Mouse (Mus musculus): ENCODE results near the gene Lrrc46. TPM values are rescaled to one million over a fixed set of nuclear protein-coding genes. Genes with fewer than 3 reads are reported as not detected.

Lrrc46 gene
- total and polyA plus RNA-seq, 2 experiments from 2014 or later = 0.53 to 0.80 TPM

DNA sequence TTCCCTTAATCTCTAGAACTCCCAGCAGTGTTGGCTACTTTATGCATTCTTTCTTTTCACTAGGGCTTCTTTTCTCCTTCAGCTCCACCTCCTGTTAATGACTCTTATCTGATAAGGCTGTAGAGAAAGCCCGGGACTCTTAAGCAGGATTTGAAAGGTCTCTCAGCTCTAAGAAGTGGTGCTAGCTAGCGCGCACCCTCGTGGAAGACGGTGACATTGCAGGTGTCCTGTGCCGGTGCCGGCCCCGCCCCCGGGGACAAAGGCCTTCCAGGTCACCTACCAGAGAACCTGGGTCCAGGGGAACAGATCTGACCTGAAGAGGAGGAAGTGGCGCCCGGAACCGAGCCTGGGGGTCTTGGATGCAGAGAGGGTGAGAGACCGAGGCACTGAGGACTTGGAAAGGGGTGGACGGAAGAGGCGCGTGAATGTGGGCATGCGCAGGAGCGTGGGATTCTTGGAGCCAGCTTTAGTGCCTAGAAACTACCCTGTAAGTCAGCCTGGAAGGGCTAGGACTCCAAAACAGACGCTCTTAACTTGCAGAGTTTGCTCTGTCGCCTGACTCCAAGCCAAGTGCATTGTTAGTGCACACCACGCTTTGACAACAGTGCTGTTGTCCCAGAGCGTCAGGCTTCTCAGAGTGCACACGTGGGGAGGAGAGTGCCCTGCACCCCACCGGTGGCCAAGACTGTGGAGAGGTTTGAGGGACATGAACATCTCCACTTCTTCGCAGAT, 11.4 kb downstream of the Lrrc46 start, which contains the start of gene Scrn2:
Gene Scrn2 (plus strand): TSS at position 253 of the 732 bp plus-strand sequence.
- peak within 1 kb of the TSS; percentile 53 for H3K27ac ChIP-seq (ENCODE audit: low read depth)
- H3K9ac ChIP-seq (replicated peaks; ENCODE audit: low read depth, low read length) = peak within 1 kb of the TSS; percentile 60
- H3K27me3 ChIP-seq (ENCODE audit: control insufficient read depth, insufficient read depth, low read length) = peaks cover 8% of the 10 kb centered on the region
- peak within 1 kb of the TSS; percentile 74 for H3K4me3 ChIP-seq (ENCODE audit: low read depth, low read length)
- peak; percentile 77 for ATAC-seq (ENCODE audit: insufficient read depth, low read depth)
- H3K4me1 ChIP-seq (ENCODE audit: control insufficient read depth, insufficient read depth) = peaks cover 13% of the 10 kb centered on the region; the same call in 1 of the 2 replicates
- TF ChIP-seq CTCF (IDR thresholded peaks at IDR 0.05; ENCODE audit: low read depth) = peak; percentile 80
- TF ChIP-seq EP300 (IDR thresholded peaks at IDR 0.05; ENCODE audit: low read depth) = no peak
- no peaks in the 10 kb centered on the region for H3K9me3 ChIP-seq (replicated peaks; ENCODE audit: control insufficient read depth, low read length)
- H3K36me3 ChIP-seq (replicated peaks; ENCODE audit: control insufficient read depth, insufficient read depth, low read length) = peaks cover 13% of the 10 kb centered on the region
- H3K4me2 ChIP-seq (ENCODE audit: low read depth, low read length) = peak within 1 kb of the TSS; percentile 78
- peak; percentile 76 for DNase-seq (ENCODE audit: low spot score)
- WGBS = 2% methylated on average over 25 of the region's 25 CpGs

DNA sequence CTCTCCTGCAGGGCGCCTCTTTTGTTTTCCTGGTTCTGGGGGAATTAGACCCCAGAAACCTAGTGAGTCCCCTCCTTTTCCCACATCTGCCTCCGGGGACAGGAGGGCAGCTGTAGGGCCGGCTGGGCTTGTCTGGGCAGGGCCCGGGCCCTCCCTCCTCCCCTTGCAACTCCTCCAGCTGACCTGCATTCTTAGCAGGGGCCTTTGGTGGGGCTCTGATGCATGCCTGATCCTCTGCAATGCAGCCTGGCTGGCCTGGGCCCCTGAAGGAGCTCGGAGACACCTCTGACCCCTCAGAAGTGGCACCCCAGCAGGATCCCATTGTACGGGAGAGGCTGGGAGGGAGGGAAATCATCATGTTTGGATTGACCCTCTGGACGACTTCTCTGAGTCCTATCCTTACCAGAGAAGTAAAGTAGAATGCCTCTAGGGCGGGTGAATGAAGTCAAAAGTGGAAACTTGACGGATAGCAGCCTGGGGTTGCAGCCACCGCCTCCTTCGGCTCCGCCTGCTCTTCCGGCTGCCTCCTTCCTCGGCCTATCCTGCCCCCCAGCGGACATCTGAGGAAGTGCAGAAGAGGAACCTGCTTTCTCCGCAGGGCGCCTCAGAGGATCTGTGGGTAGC, 15.4 kb downstream of the Lrrc46 start:
- peak overlapping the region; percentile 34 for H3K4me3 ChIP-seq (ENCODE audit: low read depth, low read length)
- WGBS = 5% methylated on average over 17 of the region's 17 CpGs
- no peaks in the 10 kb centered on the region for H3K9me3 ChIP-seq (replicated peaks; ENCODE audit: control insufficient read depth, low read length)
- peaks cover 46% of the 10 kb centered on the region for H3K27me3 ChIP-seq (ENCODE audit: control insufficient read depth, insufficient read depth, low read length)
- peak overlapping the region; percentile 33 for H3K9ac ChIP-seq (replicated peaks; ENCODE audit: low read depth, low read length)
- peak overlapping the region; percentile 64 for H3K4me2 ChIP-seq (ENCODE audit: low read depth, low read length)
- TF ChIP-seq EP300 (IDR thresholded peaks at IDR 0.05; ENCODE audit: low read depth) = no peak
- peak; percentile 96 for TF ChIP-seq CTCF (IDR thresholded peaks at IDR 0.05; ENCODE audit: low read depth)
- no peaks in the 10 kb centered on the region for H3K36me3 ChIP-seq (replicated peaks; ENCODE audit: control insufficient read depth, insufficient read depth, low read length)
- H3K4me1 ChIP-seq (ENCODE audit: control insufficient read depth, insufficient read depth) = peaks cover 13% of the 10 kb centered on the region; the same call in 1 of the 2 replicates
- DNase-seq (ENCODE audit: low spot score) = peak; percentile 88
- peak; percentile 13; the same call in 1 of the 2 replicates for ATAC-seq (ENCODE audit: insufficient read depth, low read depth)
- peak overlapping the region; percentile 57 for H3K27ac ChIP-seq (ENCODE audit: low read depth)

DNA sequence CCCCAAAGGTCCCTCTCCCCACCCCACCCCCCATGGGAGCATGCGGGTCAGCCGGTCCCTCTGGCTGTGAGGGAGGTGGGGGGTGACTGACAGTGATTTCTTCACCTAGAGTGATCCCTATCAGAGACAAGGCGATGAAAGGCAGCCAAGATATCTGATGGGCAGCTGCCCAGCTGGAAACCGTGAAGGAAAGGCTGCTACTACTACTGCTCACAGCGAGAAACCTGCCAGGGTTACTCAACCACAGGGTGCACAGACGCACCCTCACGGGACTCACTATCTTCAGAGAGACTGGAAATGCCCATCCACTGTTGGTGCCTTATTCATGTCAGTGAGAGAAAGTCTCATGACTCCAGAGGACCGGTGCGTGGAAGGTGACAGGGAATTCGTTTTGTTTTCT, 16.2 kb downstream of the Lrrc46 start:
- Histone ChIP-seq H3K27me3 (ENCODE audit: control insufficient read depth, insufficient read depth, low read length) (peaks cover 55% of the 10 kb centered on the region), H3K9ac (replicated peaks; ENCODE audit: low read depth, low read length) (no peak overlapping the region), H3K27ac (ENCODE audit: low read depth) (no peak overlapping the region), H3K4me2 (ENCODE audit: low read depth, low read length) (no peak overlapping the region), H3K4me1 (ENCODE audit: control insufficient read depth, insufficient read depth) (peaks cover 8% of the 10 kb centered on the region; the same call in 1 of the 2 replicates), H3K36me3 (replicated peaks; ENCODE audit: control insufficient read depth, insufficient read depth, low read length) (no peaks in the 10 kb centered on the region), H3K9me3 (replicated peaks; ENCODE audit: control insufficient read depth, low read length) (no peaks in the 10 kb centered on the region), H3K4me3 (ENCODE audit: low read depth, low read length) (no peak overlapping the region)
- 24% methylated on average over 10 of the region's 10 CpGs for WGBS
- no peak for ATAC-seq (ENCODE audit: insufficient read depth, low read depth)
- TF ChIP-seq EP300 (IDR thresholded peaks at IDR 0.05; ENCODE audit: low read depth) (no peak), CTCF (IDR thresholded peaks at IDR 0.05; ENCODE audit: low read depth) (no peak)
- DNase-seq (ENCODE audit: low spot score) = no peak

DNA sequence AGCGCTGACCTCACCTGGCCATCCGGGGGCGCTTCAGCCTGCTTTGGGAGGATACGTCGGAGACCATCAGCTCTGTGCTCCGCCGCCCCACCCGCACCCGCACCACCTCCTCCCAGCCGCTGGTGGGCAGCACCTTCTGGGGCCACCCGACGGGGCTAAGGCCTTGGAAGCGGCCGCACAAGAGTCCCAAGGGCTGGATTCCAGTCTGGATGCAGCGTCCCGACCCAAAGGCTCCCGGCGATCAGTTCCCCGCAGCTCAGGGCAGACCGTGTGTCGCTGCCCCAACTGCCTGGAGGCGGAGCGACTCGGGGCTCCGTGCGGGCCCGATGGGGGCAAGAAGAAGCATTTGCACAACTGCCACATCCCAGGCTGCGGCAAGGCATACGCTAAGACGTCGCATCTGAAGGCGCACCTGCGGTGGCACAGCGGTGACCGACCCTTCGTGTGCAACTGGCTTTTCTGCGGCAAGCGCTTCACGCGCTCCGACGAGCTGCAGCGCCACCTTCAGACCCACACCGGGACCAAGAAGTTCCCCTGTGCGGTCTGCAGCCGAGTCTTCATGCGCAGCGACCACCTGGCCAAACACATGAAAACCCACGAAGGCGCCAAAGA, 19.2 kb downstream of the Lrrc46 start:
- ATAC-seq (ENCODE audit: insufficient read depth, low read depth) = peak; percentile 75

DNA sequence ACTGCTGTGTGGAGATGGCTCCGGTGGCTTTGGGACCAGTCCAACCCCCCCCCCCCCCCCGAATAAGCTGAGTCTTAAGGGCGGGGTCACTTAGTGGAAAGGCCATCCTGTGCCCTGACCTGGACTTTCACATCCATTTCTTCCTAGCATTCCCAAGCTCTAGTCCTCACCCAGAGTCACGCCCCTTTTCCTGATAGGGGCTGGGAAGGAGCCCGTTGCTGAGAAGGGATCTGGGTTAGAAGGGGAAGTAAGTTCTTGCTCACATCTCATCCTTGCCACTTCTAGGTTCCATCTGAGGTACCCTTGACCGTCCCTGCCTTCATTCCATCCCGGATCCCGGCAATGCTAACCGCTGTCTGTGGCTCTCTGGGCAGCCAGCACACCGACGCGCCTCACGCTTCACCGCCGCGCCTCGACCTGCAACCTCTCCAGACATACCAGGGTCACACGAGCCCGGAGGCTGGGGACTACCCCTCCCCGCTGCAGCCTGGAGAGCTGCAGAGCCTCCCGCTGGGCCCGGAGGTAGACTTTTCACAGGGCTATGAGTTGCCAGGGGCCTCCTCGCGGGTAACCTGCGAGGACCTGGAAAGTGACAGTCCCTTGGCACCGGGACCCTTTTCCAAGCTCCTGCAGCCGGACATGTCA, 20.0 kb downstream of the Lrrc46 start:
- no peaks in the 10 kb centered on the region for H3K9me3 ChIP-seq (replicated peaks; ENCODE audit: control insufficient read depth, low read length)
- peak overlapping the region; percentile 88 for H3K4me2 ChIP-seq (ENCODE audit: low read depth, low read length)
- H3K27me3 ChIP-seq (ENCODE audit: control insufficient read depth, insufficient read depth, low read length) = peaks cover 89% of the 10 kb centered on the region
- TF ChIP-seq EP300 (IDR thresholded peaks at IDR 0.05; ENCODE audit: low read depth) (no peak), CTCF (IDR thresholded peaks at IDR 0.05; ENCODE audit: low read depth) (no peak)
- H3K27ac ChIP-seq (ENCODE audit: low read depth) = no peak overlapping the region
- H3K4me3 ChIP-seq (ENCODE audit: low read depth, low read length) = peak overlapping the region; percentile 50
- WGBS = 3% methylated on average over 27 of the region's 27 CpGs
- no peak for ATAC-seq (ENCODE audit: insufficient read depth, low read depth)
- peak overlapping the region; percentile 64; the same call in 1 of the 2 replicates for H3K9ac ChIP-seq (replicated peaks; ENCODE audit: low read depth, low read length)
- H3K4me1 ChIP-seq (ENCODE audit: control insufficient read depth, insufficient read depth) = peaks cover 12% of the 10 kb centered on the region; the same call in 1 of the 2 replicates
- no peaks in the 10 kb centered on the region for H3K36me3 ChIP-seq (replicated peaks; ENCODE audit: control insufficient read depth, insufficient read depth, low read length)
- no peak for DNase-seq (ENCODE audit: low spot score)

More for the DNA sequence above, 19.2 kb downstream of the Lrrc46 start:
- no peaks in the 10 kb centered on the region for H3K9me3 ChIP-seq (replicated peaks; ENCODE audit: control insufficient read depth, low read length)
- peaks cover 12% of the 10 kb centered on the region; the same call in 1 of the 2 replicates for H3K4me1 ChIP-seq (ENCODE audit: control insufficient read depth, insufficient read depth)
- peak overlapping the region; percentile 64 for H3K9ac ChIP-seq (replicated peaks; ENCODE audit: low read depth, low read length)
- no peaks in the 10 kb centered on the region for H3K36me3 ChIP-seq (replicated peaks; ENCODE audit: control insufficient read depth, insufficient read depth, low read length)
- peak; percentile 34 for DNase-seq (ENCODE audit: low spot score)
- peak overlapping the region; percentile 88 for H3K4me2 ChIP-seq (ENCODE audit: low read depth, low read length)
- under 1% methylated on average over 50 of the region's 50 CpGs for WGBS
- peak overlapping the region; percentile 50 for H3K4me3 ChIP-seq (ENCODE audit: low read depth, low read length)
- H3K27me3 ChIP-seq (ENCODE audit: control insufficient read depth, insufficient read depth, low read length) = peaks cover 82% of the 10 kb centered on the region
- H3K27ac ChIP-seq (ENCODE audit: low read depth) = no peak overlapping the region
- TF ChIP-seq EP300 (IDR thresholded peaks at IDR 0.05; ENCODE audit: low read depth) (no peak), CTCF (IDR thresholded peaks at IDR 0.05; ENCODE audit: low read depth) (peak; percentile 53)

Data from heart, postnatal 0 days (tissue).